Mouse (Mus musculus) spleen, adult 12 weeks (tissue): ENCODE measurements around the gene Cul4a.

Experiments
- DNase-seq: peaks from one replicate; pipeline ENCODE4 v3.0.0; 2022; ENCODE audit warnings: low spot score

The Cul4a gene

DNA sequence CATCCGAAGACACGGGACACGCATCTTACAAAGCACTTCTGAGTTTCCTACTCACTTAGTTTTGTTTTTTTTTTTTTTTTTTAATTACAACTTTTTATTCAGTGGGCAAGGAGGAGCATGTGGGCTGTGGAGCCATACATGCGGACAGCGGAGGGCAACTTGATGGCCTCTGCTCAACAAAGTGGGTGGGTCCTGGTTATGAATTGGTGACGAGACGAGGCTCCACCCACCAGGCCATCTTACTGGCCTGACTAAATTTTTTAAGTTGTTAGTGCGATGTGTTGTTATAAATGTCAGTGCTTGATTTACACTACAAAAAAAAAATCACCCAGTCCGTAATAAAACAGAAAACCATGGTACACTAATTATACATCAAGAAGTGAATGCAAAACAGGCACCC is 75.0 kb downstream of the Cul4a start:
- DNase-seq, result no peak

DNA sequence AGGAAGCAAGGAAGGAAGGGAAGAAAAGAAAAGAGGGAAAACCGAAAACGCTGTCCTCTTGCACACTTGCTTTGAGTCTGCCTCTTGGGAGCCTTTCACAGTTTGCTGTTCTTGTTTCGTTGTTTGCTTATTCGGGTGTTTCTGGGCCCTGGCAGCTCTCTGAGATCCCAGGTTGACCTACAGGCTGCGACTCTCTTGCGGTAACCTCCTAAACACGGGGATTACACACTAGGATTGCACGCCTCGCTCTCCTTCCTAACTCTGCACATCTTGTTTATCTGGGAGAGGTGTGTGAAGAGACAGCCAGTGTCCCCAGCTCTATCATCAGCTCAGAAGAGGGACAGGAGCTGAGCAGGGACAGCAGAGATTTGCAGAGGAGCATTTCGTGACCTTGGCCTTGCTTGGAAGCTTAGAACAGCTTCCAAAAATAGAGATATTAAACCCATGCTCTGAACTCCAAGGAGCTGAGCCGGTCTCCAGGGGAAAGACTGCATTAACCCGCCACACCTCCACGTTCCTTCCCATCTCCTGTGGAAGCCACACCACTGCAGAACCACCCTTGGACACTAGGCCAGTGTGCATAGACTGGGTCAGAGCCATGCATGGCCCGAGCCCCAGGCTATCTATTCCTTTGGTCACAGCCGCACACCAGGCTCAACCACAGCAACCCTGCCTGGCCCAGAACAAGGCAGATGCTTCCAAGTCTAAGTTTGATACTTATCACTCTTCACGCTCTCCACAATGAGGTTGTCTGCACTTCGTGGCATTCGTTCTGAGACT is 75.7 kb downstream of the Cul4a start:
- no peak for DNase-seq

DNA sequence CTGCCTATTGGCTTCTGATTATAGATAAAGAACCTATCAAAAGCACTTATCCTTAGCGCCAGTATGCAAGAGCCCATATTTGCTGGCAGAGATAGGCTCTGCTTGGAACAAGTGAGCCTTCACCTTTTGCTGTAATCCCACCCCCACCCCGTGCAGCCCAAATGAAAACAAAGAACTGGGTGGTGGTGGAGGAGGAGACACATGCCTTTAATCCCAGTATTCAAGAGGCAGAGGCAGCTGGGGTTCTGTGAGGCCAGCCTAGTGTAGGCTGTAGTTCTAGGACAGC is 76.2 kb downstream of the Cul4a start:
- DNase-seq, result no peak

DNA sequence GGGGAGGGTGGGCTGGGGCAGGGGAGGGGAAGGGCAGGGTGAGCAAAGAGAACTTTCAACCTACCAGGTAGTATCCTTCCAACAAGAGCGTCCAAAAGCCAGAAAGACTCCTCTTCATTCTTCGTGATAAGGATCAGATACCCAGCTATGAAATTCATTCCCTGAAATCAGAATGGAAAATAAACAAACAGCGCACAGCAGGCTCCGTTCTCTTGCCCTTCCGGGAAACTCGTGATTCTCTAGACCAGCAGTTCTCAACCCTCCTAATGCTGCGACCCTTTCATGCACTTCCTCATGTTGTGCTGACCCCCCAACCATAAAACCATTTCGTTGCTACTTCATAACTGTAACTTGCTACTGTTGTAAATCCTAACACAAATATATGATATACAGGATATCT is 81.4 kb downstream of the Cul4a start:
- no peak for DNase-seq

DNA sequence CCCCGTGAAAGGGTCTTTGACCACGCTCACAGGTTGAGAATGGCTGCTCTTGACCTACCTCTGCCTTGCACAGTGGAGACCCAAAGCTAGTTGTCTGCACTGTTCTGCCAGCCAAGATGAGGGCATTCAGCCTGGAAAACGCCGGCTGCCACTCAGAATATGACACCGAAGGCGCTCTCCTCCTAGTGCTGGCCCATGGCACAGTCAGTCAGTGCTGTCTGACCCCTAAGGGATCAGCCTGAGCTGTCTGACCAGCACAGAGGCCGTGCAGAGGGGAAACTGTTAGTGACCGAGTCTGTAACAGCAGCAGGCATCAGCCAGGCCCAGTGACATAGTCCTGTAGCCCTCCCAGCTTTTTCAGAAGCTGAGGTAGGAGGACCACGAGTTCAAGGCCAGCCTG is 81.8 kb downstream of the Cul4a start:
- DNase-seq, result no peak

DNA sequence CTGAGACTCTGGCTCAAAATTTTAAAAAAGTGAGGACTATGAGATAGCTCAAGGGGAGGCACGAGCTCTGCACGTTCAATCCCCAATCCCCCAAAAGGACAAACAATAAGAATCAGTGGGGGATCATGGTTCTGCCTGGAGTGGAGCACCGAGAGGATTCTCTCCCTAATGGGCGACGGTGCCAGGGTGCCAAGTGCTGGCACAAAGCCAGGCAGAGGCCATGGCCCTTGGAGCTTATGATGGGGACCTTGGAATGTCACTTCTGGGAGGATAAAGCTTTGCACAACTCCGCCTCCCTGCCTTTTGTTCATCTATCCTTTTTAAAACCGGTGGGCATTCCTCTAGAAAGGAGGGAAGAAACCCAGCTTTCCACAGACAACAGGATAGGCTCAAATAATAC is 82.2 kb downstream of the Cul4a start:
- DNase-seq, result no peak

DNA sequence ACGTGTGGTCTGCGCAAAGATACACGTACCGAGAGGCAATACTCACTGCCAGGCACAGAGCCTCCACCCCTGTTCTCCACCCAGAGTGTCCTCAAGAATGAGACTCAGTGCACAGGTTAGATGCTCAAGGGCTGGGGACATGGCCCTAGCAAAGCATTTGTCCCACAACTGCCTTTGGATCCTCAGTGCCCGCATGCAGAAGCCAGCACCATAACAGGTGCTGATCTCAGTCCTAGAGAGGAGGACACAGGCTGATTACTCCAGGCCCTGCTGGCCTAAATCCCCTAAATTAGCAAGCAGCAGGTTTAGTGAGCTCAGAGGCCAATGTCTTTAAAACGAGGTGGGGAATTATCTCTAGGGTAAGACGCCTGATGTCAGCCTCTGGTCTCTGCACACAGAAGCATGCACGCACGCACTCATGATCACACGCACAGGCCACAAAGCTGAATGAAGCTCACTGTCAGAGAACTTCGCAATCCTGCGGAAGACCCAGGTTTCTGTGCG is 82.7 kb downstream of the Cul4a start:
- no peak for DNase-seq

DNA sequence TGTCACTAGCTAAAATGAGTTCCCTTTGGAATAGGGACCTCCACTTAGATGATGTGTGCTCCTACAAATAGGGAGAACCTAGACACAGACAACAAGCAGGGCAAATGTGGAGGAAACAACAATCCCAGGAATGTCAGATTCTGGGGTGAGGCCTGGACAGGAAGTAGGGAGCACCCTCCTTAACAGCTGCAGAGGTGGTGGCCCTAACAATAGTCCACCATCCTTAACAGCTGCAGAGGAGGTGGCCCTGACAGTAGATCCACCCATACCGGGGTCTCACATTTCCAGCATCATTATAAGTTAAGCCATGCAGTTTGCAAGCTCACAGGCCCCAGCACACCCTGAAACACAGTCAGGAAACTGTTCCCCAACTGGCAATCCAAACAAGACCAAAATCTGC is 83.4 kb downstream of the Cul4a start:
- DNase-seq, result no peak

DNA sequence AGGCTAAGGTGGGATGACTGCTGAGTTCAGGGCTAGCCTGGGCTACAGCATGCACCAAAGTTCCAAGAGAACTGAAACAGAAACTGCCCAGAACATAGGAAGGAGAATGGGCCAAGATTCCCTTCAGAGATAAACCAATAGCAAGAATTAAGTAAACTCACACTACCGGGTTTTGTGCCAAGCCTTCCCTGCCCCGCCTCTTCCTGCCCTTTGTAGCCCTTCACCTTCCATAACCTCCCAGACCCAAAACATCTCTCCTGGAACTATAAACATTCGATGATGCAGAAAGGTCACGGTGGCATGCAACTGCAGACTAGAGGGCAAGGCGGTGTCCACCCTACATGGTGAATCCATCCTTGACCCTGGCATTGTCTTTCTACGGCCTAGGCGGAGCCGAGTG is 84.8 kb downstream of the Cul4a start:
- no peak for DNase-seq

DNA sequence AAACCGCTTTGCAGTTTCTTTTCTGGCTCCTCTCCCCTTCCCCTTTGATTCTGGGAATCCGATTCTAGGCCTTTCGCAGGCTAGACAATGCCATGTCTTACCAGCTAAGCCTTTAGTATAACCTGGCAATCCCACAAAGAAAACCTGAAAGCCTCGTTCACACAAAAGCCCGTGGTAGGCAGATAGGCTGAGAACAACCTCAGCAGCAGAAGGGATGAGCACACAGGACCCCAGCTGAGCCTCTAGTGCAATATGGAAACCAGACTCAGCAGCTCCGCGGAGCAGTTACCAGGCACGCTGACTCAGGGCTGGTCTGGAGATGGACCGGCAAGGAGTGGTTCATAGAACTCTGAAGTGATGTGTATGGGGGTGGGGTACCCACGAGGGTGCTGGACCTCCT is 89.4 kb downstream of the Cul4a start:
- DNase-seq, result no peak

DNA sequence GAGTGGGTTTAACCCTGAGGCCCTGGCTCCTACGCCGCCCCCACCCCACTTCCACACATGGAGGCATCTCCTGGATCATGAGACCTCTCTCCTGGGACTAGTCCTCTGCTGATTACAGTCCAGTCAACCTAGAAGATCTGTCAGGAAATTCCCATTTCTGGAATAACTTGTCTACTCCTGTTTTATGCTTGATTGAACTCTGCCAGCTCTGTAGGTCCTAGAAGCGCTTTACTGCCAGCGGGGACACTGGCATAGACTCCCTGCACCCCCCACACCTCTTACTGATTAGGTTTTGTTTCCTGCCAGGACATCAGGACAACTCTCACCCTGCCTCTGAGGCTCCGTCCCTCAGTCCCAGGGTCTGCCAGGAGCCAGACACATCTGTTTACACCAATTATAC is 92.1 kb downstream of the Cul4a start:
- no peak for DNase-seq
